Mouse (Mus musculus): Measurements from ENCODE around the gene Bpifb4. TPM values are rescaled to one million over a fixed set of nuclear protein-coding genes. Genes with fewer than 3 reads are reported as not detected.
A peak's percentile ranks its signal among the peaks of the same experiment; 100 is the strongest.

Gene Bpifb4
- polyA plus RNA-seq, 1 experiment from 2014 or later: not detected

DNA sequence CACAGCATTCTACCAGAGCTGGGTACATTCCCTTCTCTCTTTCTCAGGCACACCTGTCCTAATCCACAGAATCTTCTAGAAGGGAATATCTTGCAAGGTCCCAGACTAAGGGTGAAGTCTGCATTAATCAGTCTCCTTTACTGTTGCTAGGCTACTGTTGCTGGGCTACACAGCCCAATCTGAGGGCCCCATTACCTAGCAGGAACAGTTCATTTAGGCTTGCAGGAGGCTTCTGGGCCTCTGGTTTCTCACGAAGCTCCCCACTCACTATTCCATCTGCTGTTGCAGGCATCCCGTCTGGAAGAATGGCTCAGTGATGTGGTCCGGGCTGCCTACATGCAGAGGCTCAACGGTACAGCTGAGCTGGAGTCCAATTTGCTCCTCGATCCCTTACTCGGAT is 6.9 kb upstream of the Bpifb4 start:
- WGBS: 75% methylated on average over 6 of the region's 6 CpGs
- ATAC-seq (ENCODE audit: insufficient read depth, low FRiP score, low TSS enrichment): no peak

DNA sequence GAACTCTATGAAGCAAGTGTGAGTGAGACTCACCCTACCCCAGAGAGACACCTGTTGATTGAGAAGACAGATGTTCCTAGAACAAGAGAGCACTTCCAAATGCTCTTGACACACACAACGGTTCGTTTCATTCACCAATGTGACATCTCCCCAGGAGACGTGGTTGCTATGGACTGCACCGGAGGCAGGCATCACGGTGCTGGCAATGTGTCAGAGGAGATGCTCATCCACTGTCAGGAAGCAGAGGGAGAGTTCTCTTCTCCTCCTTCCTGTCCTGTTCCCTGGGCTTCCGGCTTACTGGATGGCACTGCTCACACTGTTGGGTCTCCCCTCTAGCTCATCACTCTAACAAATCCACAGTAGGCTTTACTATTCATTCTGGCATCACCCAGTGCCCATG is 4.7 kb upstream of the Bpifb4 start:
- no peaks in the 10 kb centered on the region for H3K36me3 ChIP-seq (ENCODE audit: control insufficient read depth, insufficient read depth, low read length)
- no peak for ATAC-seq (ENCODE audit: insufficient read depth, low FRiP score, low TSS enrichment)
- H3K27me3 ChIP-seq (ENCODE audit: control insufficient read depth, insufficient read depth, low read length): no peaks in the 10 kb centered on the region
- H3K27ac ChIP-seq (ENCODE audit: low read depth, low read length): no peak overlapping the region
- no peak for DNase-seq (ENCODE audit: low spot score)
- no peak overlapping the region for H3K9ac ChIP-seq (ENCODE audit: low read length)
- no peaks in the 10 kb centered on the region for H3K9me3 ChIP-seq (ENCODE audit: control insufficient read depth, low read length)
- H3K4me1 ChIP-seq (ENCODE audit: control insufficient read depth, insufficient read depth, low read length): no peaks in the 10 kb centered on the region
- no peak overlapping the region for H3K4me2 ChIP-seq (ENCODE audit: low read depth)
- 69% methylated on average over 6 of the region's 6 CpGs for WGBS
- no peak overlapping the region for H3K4me3 ChIP-seq (ENCODE audit: low read depth, low read length)

More for the DNA sequence above, 6.9 kb upstream of the Bpifb4 start:
- no peak overlapping the region for H3K27ac ChIP-seq (ENCODE audit: low read depth, low read length)
- no peaks in the 10 kb centered on the region for H3K36me3 ChIP-seq (ENCODE audit: control insufficient read depth, insufficient read depth, low read length)
- no peaks in the 10 kb centered on the region for H3K27me3 ChIP-seq (ENCODE audit: control insufficient read depth, insufficient read depth, low read length)
- no peak overlapping the region for H3K9ac ChIP-seq (ENCODE audit: low read length)
- no peak for DNase-seq (ENCODE audit: low spot score)
- H3K4me3 ChIP-seq (ENCODE audit: low read depth, low read length): no peak overlapping the region
- H3K9me3 ChIP-seq (ENCODE audit: control insufficient read depth, low read length): no peaks in the 10 kb centered on the region
- H3K4me1 ChIP-seq (ENCODE audit: control insufficient read depth, insufficient read depth, low read length): no peaks in the 10 kb centered on the region
- no peak overlapping the region for H3K4me2 ChIP-seq (ENCODE audit: low read depth)

- no peaks in the 10 kb centered on the region for H3K9me3 ChIP-seq (ENCODE audit: control insufficient read depth, low read length)
- H3K4me2 ChIP-seq (ENCODE audit: low read depth): no peak overlapping the region
- H3K27ac ChIP-seq (ENCODE audit: low read depth, low read length): no peak overlapping the region
- no peaks in the 10 kb centered on the region for H3K4me1 ChIP-seq (ENCODE audit: control insufficient read depth, insufficient read depth, low read length)
- no peak overlapping the region for H3K4me3 ChIP-seq (ENCODE audit: low read depth, low read length)
- no peak for ATAC-seq (ENCODE audit: insufficient read depth, low FRiP score, low TSS enrichment)
- no peaks in the 10 kb centered on the region for H3K36me3 ChIP-seq (ENCODE audit: control insufficient read depth, insufficient read depth, low read length)
- DNase-seq (ENCODE audit: low spot score): no peak
- no peak overlapping the region for H3K9ac ChIP-seq (ENCODE audit: low read length)
- WGBS: 92% methylated on average over 6 of the region's 6 CpGs
- H3K27me3 ChIP-seq (ENCODE audit: control insufficient read depth, insufficient read depth, low read length): no peaks in the 10 kb centered on the region
Measured at GRCm38 (mm10) chr2:153935348-153935747, 2.7 kb upstream of the Bpifb4 start.

DNA sequence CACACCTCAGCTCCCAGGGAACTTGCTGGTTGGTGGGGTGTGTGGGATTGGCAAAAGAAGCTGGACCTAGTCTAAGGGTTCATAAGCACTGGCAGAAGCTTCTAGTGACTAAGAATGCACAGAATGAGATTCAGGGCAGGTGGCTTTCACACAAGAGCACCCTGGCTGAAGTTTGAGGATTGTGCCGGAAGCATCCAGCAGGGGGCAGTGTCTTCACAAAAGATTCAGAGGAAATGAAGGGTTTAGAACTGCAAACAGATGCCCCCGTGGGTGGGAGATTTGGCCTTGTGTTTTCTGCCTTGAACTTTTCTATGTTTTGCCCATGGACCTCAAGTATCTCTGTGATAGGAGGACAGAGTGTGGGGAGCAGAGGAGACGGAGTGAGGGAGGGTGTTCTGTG is 5.5 kb downstream of the Bpifb4 start:
- Histone ChIP-seq H3K4me1 (ENCODE audit: control insufficient read depth, insufficient read depth, low read length) (no peaks in the 10 kb centered on the region), H3K4me3 (ENCODE audit: low read depth, low read length) (no peak overlapping the region), H3K9me3 (ENCODE audit: control insufficient read depth, low read length) (no peaks in the 10 kb centered on the region), H3K27ac (ENCODE audit: low read depth, low read length) (no peak overlapping the region), H3K36me3 (ENCODE audit: control insufficient read depth, insufficient read depth, low read length) (no peaks in the 10 kb centered on the region), H3K9ac (ENCODE audit: low read length) (no peak overlapping the region), H3K4me2 (ENCODE audit: low read depth) (no peak overlapping the region), H3K27me3 (ENCODE audit: control insufficient read depth, insufficient read depth, low read length) (no peaks in the 10 kb centered on the region)
- no peak for ATAC-seq (ENCODE audit: insufficient read depth, low FRiP score, low TSS enrichment)
- WGBS: 40% methylated on average over 3 of the region's 3 CpGs
- DNase-seq (ENCODE audit: low spot score): peak; percentile 63

DNA sequence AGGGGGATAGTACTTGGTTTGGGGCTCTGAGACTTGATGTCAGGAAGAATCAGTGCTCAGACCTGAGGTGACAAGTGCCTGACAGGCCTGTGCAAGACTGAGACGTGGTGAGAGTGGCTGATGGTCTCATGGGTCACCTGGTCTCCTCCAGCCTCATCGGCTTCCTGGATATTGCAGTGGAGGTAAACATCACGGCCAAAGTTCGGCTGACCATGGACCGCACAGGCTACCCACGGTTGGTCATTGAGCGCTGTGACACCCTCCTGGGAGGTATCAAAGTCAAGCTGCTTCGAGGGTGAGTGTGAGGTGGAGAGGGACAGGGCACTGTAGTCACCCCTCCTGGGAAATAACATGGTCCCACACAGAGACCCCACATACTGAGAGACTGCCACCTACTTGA is 6.6 kb downstream of the Bpifb4 start:
- no peaks in the 10 kb centered on the region for H3K4me1 ChIP-seq (ENCODE audit: control insufficient read depth, insufficient read depth, low read length)
- H3K9me3 ChIP-seq (ENCODE audit: control insufficient read depth, low read length): no peaks in the 10 kb centered on the region
- H3K27ac ChIP-seq (ENCODE audit: low read depth, low read length): no peak overlapping the region
- no peak overlapping the region for H3K9ac ChIP-seq (ENCODE audit: low read length)
- WGBS: 83% methylated on average over 8 of the region's 8 CpGs
- no peak for ATAC-seq (ENCODE audit: insufficient read depth, low FRiP score, low TSS enrichment)
- no peaks in the 10 kb centered on the region for H3K36me3 ChIP-seq (ENCODE audit: control insufficient read depth, insufficient read depth, low read length)
- H3K4me2 ChIP-seq (ENCODE audit: low read depth): no peak overlapping the region
- no peaks in the 10 kb centered on the region for H3K27me3 ChIP-seq (ENCODE audit: control insufficient read depth, insufficient read depth, low read length)
- no peak for DNase-seq (ENCODE audit: low spot score)
- H3K4me3 ChIP-seq (ENCODE audit: low read depth, low read length): no peak overlapping the region

GRCm38 (mm10) chr2:153952897-153953296 is 14.9 kb downstream of the Bpifb4 start:
- no peak overlapping the region for H3K9ac ChIP-seq (ENCODE audit: low read length)
- DNase-seq (ENCODE audit: low spot score) (peak; percentile 77), ATAC-seq (ENCODE audit: insufficient read depth, low FRiP score, low TSS enrichment) (no peak)
- no peak overlapping the region for H3K27ac ChIP-seq (ENCODE audit: low read depth, low read length)
- no peak overlapping the region for H3K4me2 ChIP-seq (ENCODE audit: low read depth)
- H3K27me3 ChIP-seq (ENCODE audit: control insufficient read depth, insufficient read depth, low read length): no peaks in the 10 kb centered on the region
- H3K9me3 ChIP-seq (ENCODE audit: control insufficient read depth, low read length): no peaks in the 10 kb centered on the region
- no peaks in the 10 kb centered on the region for H3K36me3 ChIP-seq (ENCODE audit: control insufficient read depth, insufficient read depth, low read length)
- no peak overlapping the region for H3K4me3 ChIP-seq (ENCODE audit: low read depth, low read length)
- no peaks in the 10 kb centered on the region for H3K4me1 ChIP-seq (ENCODE audit: control insufficient read depth, insufficient read depth, low read length)
- 28% methylated on average over 6 of the region's 6 CpGs for WGBS

GRCm38 (mm10) chr2:153953836-153954235 is 15.8 kb downstream of the Bpifb4 start:
- 5% methylated on average over 6 of the region's 6 CpGs for WGBS
- no peaks in the 10 kb centered on the region for H3K4me1 ChIP-seq (ENCODE audit: control insufficient read depth, insufficient read depth, low read length)
- no peak overlapping the region for H3K4me2 ChIP-seq (ENCODE audit: low read depth)
- H3K27me3 ChIP-seq (ENCODE audit: control insufficient read depth, insufficient read depth, low read length): no peaks in the 10 kb centered on the region
- ATAC-seq (ENCODE audit: insufficient read depth, low FRiP score, low TSS enrichment) (peak; percentile 35; the same call in 1 of the 2 replicates), DNase-seq (ENCODE audit: low spot score) (peak; percentile 75)
- no peak overlapping the region for H3K27ac ChIP-seq (ENCODE audit: low read depth, low read length)
- H3K9me3 ChIP-seq (ENCODE audit: control insufficient read depth, low read length): no peaks in the 10 kb centered on the region
- no peaks in the 10 kb centered on the region for H3K36me3 ChIP-seq (ENCODE audit: control insufficient read depth, insufficient read depth, low read length)
- no peak overlapping the region for H3K9ac ChIP-seq (ENCODE audit: low read length)
- no peak overlapping the region for H3K4me3 ChIP-seq (ENCODE audit: low read depth, low read length)

- Histone ChIP-seq H3K36me3 (ENCODE audit: control insufficient read depth, insufficient read depth, low read length) (no peaks in the 10 kb centered on the region), H3K27ac (ENCODE audit: low read depth, low read length) (no peak overlapping the region), H3K27me3 (ENCODE audit: control insufficient read depth, insufficient read depth, low read length) (no peaks in the 10 kb centered on the region), H3K9ac (ENCODE audit: low read length) (no peak overlapping the region), H3K4me2 (ENCODE audit: low read depth) (no peak overlapping the region), H3K4me1 (ENCODE audit: control insufficient read depth, insufficient read depth, low read length) (no peaks in the 10 kb centered on the region), H3K9me3 (ENCODE audit: control insufficient read depth, low read length) (no peaks in the 10 kb centered on the region), H3K4me3 (ENCODE audit: low read depth, low read length) (no peak overlapping the region)
- DNase-seq (ENCODE audit: low spot score) (no peak), ATAC-seq (ENCODE audit: insufficient read depth, low FRiP score, low TSS enrichment) (no peak)
- WGBS: 67% methylated on average over 4 of the region's 4 CpGs
Measured at GRCm38 (mm10) chr2:153962821-153963331, 24.9 kb downstream of the Bpifb4 start.

- DNase-seq (ENCODE audit: low spot score): no peak
- no peaks in the 10 kb centered on the region for H3K27me3 ChIP-seq (ENCODE audit: control insufficient read depth, insufficient read depth, low read length)
- no peak overlapping the region for H3K9ac ChIP-seq (ENCODE audit: low read length)
- H3K9me3 ChIP-seq (ENCODE audit: control insufficient read depth, low read length): no peaks in the 10 kb centered on the region
- WGBS: 100% methylated on average over 1 of the region's 1 CpGs
- no peak overlapping the region for H3K4me3 ChIP-seq (ENCODE audit: low read depth, low read length)
- no peak overlapping the region for H3K27ac ChIP-seq (ENCODE audit: low read depth, low read length)
- H3K4me1 ChIP-seq (ENCODE audit: control insufficient read depth, insufficient read depth, low read length): no peaks in the 10 kb centered on the region
- no peaks in the 10 kb centered on the region for H3K36me3 ChIP-seq (ENCODE audit: control insufficient read depth, insufficient read depth, low read length)
- no peak for ATAC-seq (ENCODE audit: insufficient read depth, low FRiP score, low TSS enrichment)
- no peak overlapping the region for H3K4me2 ChIP-seq (ENCODE audit: low read depth)
Measured at GRCm38 (mm10) chr2:153963334-153963733, 25.3 kb downstream of the Bpifb4 start.

Measured in neural tube, embryonic 11.5 days (tissue).